Mouse (Mus musculus): ENCODE measurements around the gene Pou2f3. TPM values are rescaled to one million over a fixed set of nuclear protein-coding genes. Genes with fewer than 3 reads are reported as not detected.

The Pou2f3 gene
- polyA plus RNA-seq, 1 experiment from 2014 or later = 0.53 TPM

- WGBS = 14% methylated on average over 22 of the region's 22 CpGs
- H3K27me3 ChIP-seq (ENCODE audit: control insufficient read depth, insufficient read depth, low read length) = no peaks in the 10 kb centered on the region
- H3K9ac ChIP-seq (ENCODE audit: low read length) = peak overlapping the region; percentile 95
- peak; percentile 5; the same call in 1 of the 2 replicates for ATAC-seq (replicated peaks; ENCODE audit: extremely low read depth, insufficient read depth, low FRiP score)
- no peaks in the 10 kb centered on the region for H3K9me3 ChIP-seq (replicated peaks; ENCODE audit: control insufficient read depth, low read length)
- peak overlapping the region; percentile 97 for H3K27ac ChIP-seq (ENCODE audit: low read length)
- peak overlapping the region; percentile 83 for H3K4me3 ChIP-seq (ENCODE audit: low read length)
- peaks cover 13% of the 10 kb centered on the region for H3K36me3 ChIP-seq (ENCODE audit: control insufficient read depth, insufficient read depth)
- H3K4me2 ChIP-seq (ENCODE audit: low read depth, low read length) = peak overlapping the region; percentile 89
- H3K4me1 ChIP-seq (ENCODE audit: control insufficient read depth, insufficient read depth, low read length) = peaks cover 32% of the 10 kb centered on the region
These were observed 103.6 kb downstream of the Pou2f3 start for GRCm38 (mm10) chr9:43106426-43107186.

GRCm38 (mm10) chr9:43105664-43106361 is 104.4 kb downstream of the Pou2f3 start:
- peak overlapping the region; percentile 97 for H3K27ac ChIP-seq (ENCODE audit: low read length)
- H3K27me3 ChIP-seq (ENCODE audit: control insufficient read depth, insufficient read depth, low read length) = no peaks in the 10 kb centered on the region
- ATAC-seq (replicated peaks; ENCODE audit: extremely low read depth, insufficient read depth, low FRiP score) = peak; percentile 85
- H3K9ac ChIP-seq (ENCODE audit: low read length) = peak overlapping the region; percentile 95
- H3K36me3 ChIP-seq (ENCODE audit: control insufficient read depth, insufficient read depth) = peaks cover 6% of the 10 kb centered on the region
- WGBS = under 1% methylated on average over 77 of the region's 91 CpGs
- H3K9me3 ChIP-seq (replicated peaks; ENCODE audit: control insufficient read depth, low read length) = no peaks in the 10 kb centered on the region
- H3K4me1 ChIP-seq (ENCODE audit: control insufficient read depth, insufficient read depth, low read length) = peaks cover 32% of the 10 kb centered on the region
- peak overlapping the region; percentile 89 for H3K4me2 ChIP-seq (ENCODE audit: low read depth, low read length)
- peak overlapping the region; percentile 83 for H3K4me3 ChIP-seq (ENCODE audit: low read length)

GRCm38 (mm10) chr9:43104873-43105663 is 105.1 kb downstream of the Pou2f3 start:
- Histone ChIP-seq H3K4me3 (ENCODE audit: low read length) (peak overlapping the region; percentile 83), H3K9ac (ENCODE audit: low read length) (peak overlapping the region; percentile 95), H3K27ac (ENCODE audit: low read length) (peak overlapping the region; percentile 97), H3K36me3 (ENCODE audit: control insufficient read depth, insufficient read depth) (no peaks in the 10 kb centered on the region), H3K27me3 (ENCODE audit: control insufficient read depth, insufficient read depth, low read length) (no peaks in the 10 kb centered on the region), H3K4me2 (ENCODE audit: low read depth, low read length) (peak overlapping the region; percentile 89), H3K4me1 (ENCODE audit: control insufficient read depth, insufficient read depth, low read length) (peaks cover 32% of the 10 kb centered on the region), H3K9me3 (replicated peaks; ENCODE audit: control insufficient read depth, low read length) (no peaks in the 10 kb centered on the region)
- 2% methylated on average over 40 of the region's 40 CpGs for WGBS
- no peak for ATAC-seq (replicated peaks; ENCODE audit: extremely low read depth, insufficient read depth, low FRiP score)

- H3K9ac ChIP-seq (ENCODE audit: low read length) = peak overlapping the region; percentile 95
- H3K4me2 ChIP-seq (ENCODE audit: low read depth, low read length) = peak overlapping the region; percentile 89
- H3K27me3 ChIP-seq (ENCODE audit: control insufficient read depth, insufficient read depth, low read length) = no peaks in the 10 kb centered on the region
- no peak for ATAC-seq (replicated peaks; ENCODE audit: extremely low read depth, insufficient read depth, low FRiP score)
- H3K27ac ChIP-seq (ENCODE audit: low read length) = peak overlapping the region; percentile 97
- no peaks in the 10 kb centered on the region for H3K9me3 ChIP-seq (replicated peaks; ENCODE audit: control insufficient read depth, low read length)
- H3K36me3 ChIP-seq (ENCODE audit: control insufficient read depth, insufficient read depth) = no peaks in the 10 kb centered on the region
- 4% methylated on average over 4 of the region's 4 CpGs for WGBS
- H3K4me1 ChIP-seq (ENCODE audit: control insufficient read depth, insufficient read depth, low read length) = peaks cover 32% of the 10 kb centered on the region
- peak overlapping the region; percentile 83 for H3K4me3 ChIP-seq (ENCODE audit: low read length)
These were observed 105.7 kb downstream of the Pou2f3 start for GRCm38 (mm10) chr9:43104526-43104872.

- peak overlapping the region; percentile 95 for H3K9ac ChIP-seq (ENCODE audit: low read length)
- ATAC-seq (replicated peaks; ENCODE audit: extremely low read depth, insufficient read depth, low FRiP score) = no peak
- H3K36me3 ChIP-seq (ENCODE audit: control insufficient read depth, insufficient read depth) = no peaks in the 10 kb centered on the region
- 20% methylated on average over 4 of the region's 4 CpGs for WGBS
- H3K4me2 ChIP-seq (ENCODE audit: low read depth, low read length) = peak overlapping the region; percentile 89
- peak overlapping the region; percentile 83 for H3K4me3 ChIP-seq (ENCODE audit: low read length)
- no peaks in the 10 kb centered on the region for H3K27me3 ChIP-seq (ENCODE audit: control insufficient read depth, insufficient read depth, low read length)
- H3K27ac ChIP-seq (ENCODE audit: low read length) = peak overlapping the region; percentile 25
- H3K9me3 ChIP-seq (replicated peaks; ENCODE audit: control insufficient read depth, low read length) = no peaks in the 10 kb centered on the region
- H3K4me1 ChIP-seq (ENCODE audit: control insufficient read depth, insufficient read depth, low read length) = peaks cover 34% of the 10 kb centered on the region
These were observed 106.4 kb downstream of the Pou2f3 start for GRCm38 (mm10) chr9:43103675-43104299.

- no peaks in the 10 kb centered on the region for H3K36me3 ChIP-seq (ENCODE audit: control insufficient read depth, insufficient read depth)
- peak overlapping the region; percentile 95; the same call in 1 of the 2 replicates for H3K9ac ChIP-seq (ENCODE audit: low read length)
- WGBS = 85% methylated on average over 2 of the region's 2 CpGs
- peak overlapping the region; percentile 89 for H3K4me2 ChIP-seq (ENCODE audit: low read depth, low read length)
- 0 out of 2 replicates have a peak overlapping the region, but pooled peaks have one; percentile 27 for H3K27ac ChIP-seq (ENCODE audit: low read length)
- H3K4me3 ChIP-seq (ENCODE audit: low read length) = peak overlapping the region; percentile 83
- no peaks in the 10 kb centered on the region for H3K27me3 ChIP-seq (ENCODE audit: control insufficient read depth, insufficient read depth, low read length)
- ATAC-seq (replicated peaks; ENCODE audit: extremely low read depth, insufficient read depth, low FRiP score) = no peak
- peaks cover 34% of the 10 kb centered on the region for H3K4me1 ChIP-seq (ENCODE audit: control insufficient read depth, insufficient read depth, low read length)
- no peaks in the 10 kb centered on the region for H3K9me3 ChIP-seq (replicated peaks; ENCODE audit: control insufficient read depth, low read length)
These were observed 107.2 kb downstream of the Pou2f3 start for GRCm38 (mm10) chr9:43102931-43103330.

- peak overlapping the region; percentile 34 for H3K4me3 ChIP-seq (ENCODE audit: low read length)
- 33% methylated on average over 8 of the region's 8 CpGs for WGBS
- peak overlapping the region; percentile 83 for H3K27ac ChIP-seq (ENCODE audit: low read length)
- no peaks in the 10 kb centered on the region for H3K27me3 ChIP-seq (ENCODE audit: control insufficient read depth, insufficient read depth, low read length)
- H3K4me2 ChIP-seq (ENCODE audit: low read depth, low read length) = peak overlapping the region; percentile 59
- no peaks in the 10 kb centered on the region for H3K9me3 ChIP-seq (replicated peaks; ENCODE audit: control insufficient read depth, low read length)
- no peaks in the 10 kb centered on the region for H3K36me3 ChIP-seq (ENCODE audit: control insufficient read depth, insufficient read depth)
- H3K9ac ChIP-seq (ENCODE audit: low read length) = peak overlapping the region; percentile 54
- ATAC-seq (replicated peaks; ENCODE audit: extremely low read depth, insufficient read depth, low FRiP score) = no peak
- peaks cover 28% of the 10 kb centered on the region for H3K4me1 ChIP-seq (ENCODE audit: control insufficient read depth, insufficient read depth, low read length)
These were observed 108.1 kb downstream of the Pou2f3 start for GRCm38 (mm10) chr9:43101936-43102595.

GRCm38 (mm10) chr9:43098922-43099321 is 111.2 kb downstream of the Pou2f3 start:
- ATAC-seq (replicated peaks; ENCODE audit: extremely low read depth, insufficient read depth, low FRiP score) = no peak; the same call in 1 of the 2 replicates
- peak overlapping the region; percentile 25 for H3K27ac ChIP-seq (ENCODE audit: low read length)
- 32% methylated on average over 4 of the region's 4 CpGs for WGBS

More at GRCm38 (mm10) chr9:43098922-43099321, 111.2 kb downstream of the Pou2f3 start:
- no peaks in the 10 kb centered on the region for H3K36me3 ChIP-seq (ENCODE audit: control insufficient read depth, insufficient read depth)
- peaks cover 29% of the 10 kb centered on the region for H3K4me1 ChIP-seq (ENCODE audit: control insufficient read depth, insufficient read depth, low read length)
- no peak overlapping the region for H3K4me3 ChIP-seq (ENCODE audit: low read length)
- H3K9ac ChIP-seq (ENCODE audit: low read length) = no peak overlapping the region
- H3K9me3 ChIP-seq (replicated peaks; ENCODE audit: control insufficient read depth, low read length) = no peaks in the 10 kb centered on the region
- H3K4me2 ChIP-seq (ENCODE audit: low read depth, low read length) = no peak overlapping the region; the same call in 1 of the 2 replicates
- no peaks in the 10 kb centered on the region for H3K27me3 ChIP-seq (ENCODE audit: control insufficient read depth, insufficient read depth, low read length)
